Mouse (Mus musculus) cortical plate, adult 2 months (tissue): ENCODE results near the gene Ctf2. TPM values are rescaled to one million over a fixed set of nuclear protein-coding genes. Genes with fewer than 3 reads are reported as not detected.
A peak's percentile ranks its signal among the peaks of the same experiment; 100 is the strongest.

Source experiments
- H3K27ac ChIP-seq: fragments of 200-500 bp; 2 replicates; pipeline ENCODE4 v1.5.1; 2012; ENCODE audit warnings: low read length, control low read depth, inconsistent platforms; ENCODE audit not compliant: insufficient read depth
- H3K4me1 ChIP-seq: fragments of 200-500 bp; 2 replicates; pipeline ENCODE4 v1.6.1; 2011; ENCODE audit warnings: low read length; ENCODE audit not compliant: control insufficient read depth, insufficient read depth
- H3K4me3 ChIP-seq: fragments of 200-500 bp; 2 replicates; pipeline ENCODE4 v1.5.1; 2011; ENCODE audit warnings: mild to moderate bottlenecking, low read length, control low read depth; ENCODE audit not compliant: insufficient read depth
- CTCF ChIP-seq: fragments of 200-500 bp; IDR thresholded peaks from 2 replicates; pipeline ENCODE4 v1.5.1; 2011; ENCODE audit warnings: mild to moderate bottlenecking, control low read depth, low read length; ENCODE audit not compliant: insufficient read depth; ENCODE audit errors: extremely low read depth
- POLR2A ChIP-seq: fragments of 200-500 bp; IDR thresholded peaks from 2 replicates; pipeline ENCODE4 v1.6.1; 2011; ENCODE audit warnings: mild to moderate bottlenecking, low read length, control low read depth; ENCODE audit not compliant: insufficient read depth; ENCODE audit errors: extremely low read depth
- polyA plus RNA-seq: library from polyadenylated mRNA; depleted of rRNA; stranded (reverse); fragments of >200 nt; gene quantifications from 2 replicates; pipeline ENCODE4 v1.2.3, GENCODE M21; 2012

Gene Ctf2
- polyA plus RNA-seq, 1 experiment: not detected

DNA sequence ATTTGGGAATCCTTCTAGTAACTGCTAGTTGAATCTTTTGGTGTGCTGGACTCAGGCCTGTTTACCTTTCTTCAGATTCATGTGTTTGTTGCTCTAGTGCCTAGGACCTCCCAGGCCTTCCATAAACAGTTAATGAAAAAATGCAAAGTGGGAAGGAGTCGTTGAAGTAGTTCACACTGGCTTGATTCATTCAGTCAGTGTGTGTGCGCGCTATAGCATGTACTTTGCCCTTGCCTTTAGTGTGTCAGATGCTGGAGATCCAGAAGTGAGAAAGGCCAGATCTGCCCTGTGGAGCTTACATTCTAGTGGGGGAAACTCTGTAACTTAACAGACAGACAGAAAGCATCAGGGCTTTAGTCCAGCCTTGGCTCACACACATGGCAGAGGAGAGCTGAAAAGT is 28.5 kb upstream of the Ctf2 start:
- TF ChIP-seq POLR2A (no peak), CTCF (no peak)
- peaks cover 5% of the 10 kb centered on the region; the same call in 1 of the 2 replicates for H3K4me1 ChIP-seq
- no peak overlapping the region for H3K27ac ChIP-seq
- no peak overlapping the region for H3K4me3 ChIP-seq

DNA sequence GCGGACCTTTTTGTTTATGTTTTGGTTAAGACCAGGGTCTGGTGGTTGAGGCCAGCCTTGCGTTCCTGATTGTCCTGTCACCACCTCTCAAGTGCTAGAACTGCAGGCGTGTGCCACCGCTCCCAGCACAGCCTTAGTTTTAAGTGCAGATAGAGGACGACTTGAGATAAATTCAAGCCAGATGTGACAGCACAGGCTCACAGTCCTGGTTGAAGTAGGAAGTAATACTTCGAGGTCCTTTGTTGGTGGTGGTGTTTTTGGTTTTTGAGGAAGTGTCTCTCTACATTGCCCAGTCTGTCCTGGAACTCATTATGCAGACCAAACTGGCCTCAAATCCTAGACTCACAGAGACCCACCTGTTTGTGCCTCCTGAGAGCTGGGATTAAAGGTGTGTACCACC is 27.8 kb upstream of the Ctf2 start:
- Histone ChIP-seq H3K4me3 (no peak overlapping the region), H3K4me1 (peaks cover 5% of the 10 kb centered on the region; the same call in 1 of the 2 replicates), H3K27ac (no peak overlapping the region)
- no peak for TF ChIP-seq POLR2A
- no peak for TF ChIP-seq CTCF

DNA sequence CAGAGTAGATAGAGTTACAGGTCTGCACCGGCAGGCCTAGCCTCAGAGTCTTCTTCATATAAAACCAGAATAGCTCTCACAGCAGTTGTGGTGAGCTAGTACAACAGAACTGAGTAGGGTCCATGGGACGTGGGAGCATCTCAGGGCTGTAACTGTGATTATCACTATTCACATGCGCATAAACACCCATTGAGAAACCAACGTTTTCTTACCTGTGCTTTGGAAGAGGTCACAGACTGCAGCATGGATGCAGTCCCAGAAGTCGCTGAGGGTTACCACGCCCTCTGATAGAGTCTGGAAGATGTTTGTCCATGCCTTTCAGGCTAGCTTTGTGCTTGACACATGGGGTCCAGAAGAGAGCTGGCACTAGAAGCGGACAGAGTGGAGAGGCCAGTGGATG is 21.8 kb upstream of the Ctf2 start:
- Histone ChIP-seq H3K27ac (no peak overlapping the region), H3K4me1 (peaks cover 3% of the 10 kb centered on the region; the same call in 1 of the 2 replicates), H3K4me3 (no peak overlapping the region)
- TF ChIP-seq POLR2A: no peak
- TF ChIP-seq CTCF: no peak

DNA sequence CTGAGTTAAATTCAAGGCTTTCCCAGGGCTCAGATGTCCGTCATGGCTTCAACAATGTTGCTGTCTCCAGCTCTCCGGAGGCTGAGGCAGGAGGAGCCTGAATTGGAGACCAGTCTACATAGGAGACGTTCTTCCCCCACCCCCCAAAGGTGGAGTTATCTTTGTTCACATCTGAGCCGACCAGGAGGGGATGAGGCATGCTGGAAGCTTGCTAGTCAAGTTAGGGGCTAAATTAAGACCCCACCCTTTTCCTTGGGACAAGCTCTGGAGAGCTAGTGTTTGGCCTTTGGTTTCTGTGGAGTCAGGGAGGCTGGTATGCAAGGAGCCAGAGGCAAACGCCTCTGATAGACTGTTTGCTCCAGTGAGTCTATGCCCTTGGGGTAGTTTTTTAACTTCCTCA is 21.2 kb upstream of the Ctf2 start:
- Histone ChIP-seq H3K4me1 (peaks cover 3% of the 10 kb centered on the region; the same call in 1 of the 2 replicates), H3K27ac (no peak overlapping the region), H3K4me3 (no peak overlapping the region)
- no peak for TF ChIP-seq POLR2A
- TF ChIP-seq CTCF: no peak

DNA sequence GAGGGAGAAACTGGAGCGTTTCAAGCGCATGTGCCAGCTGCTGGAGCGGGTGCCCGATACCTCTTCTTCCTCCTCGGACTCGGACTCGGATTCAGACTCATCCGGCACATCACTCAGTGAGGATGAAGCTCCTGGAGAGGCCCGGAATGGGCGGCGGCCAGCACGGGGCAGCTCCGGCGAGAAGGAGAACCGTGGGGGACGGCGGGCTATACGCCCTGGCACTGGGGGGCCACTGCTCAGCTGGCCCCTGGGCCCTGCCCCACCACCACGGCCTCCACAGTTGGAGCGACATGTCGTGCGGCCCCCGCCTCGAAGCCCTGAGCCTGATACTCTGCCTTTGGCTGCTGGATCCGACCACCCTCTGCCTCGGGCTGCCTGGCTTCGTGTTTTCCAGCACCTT is 20.1 kb upstream of the Ctf2 start:
- Histone ChIP-seq H3K27ac (no peak overlapping the region), H3K4me3 (no peak overlapping the region)
- TF ChIP-seq POLR2A (no peak), CTCF (no peak)

DNA sequence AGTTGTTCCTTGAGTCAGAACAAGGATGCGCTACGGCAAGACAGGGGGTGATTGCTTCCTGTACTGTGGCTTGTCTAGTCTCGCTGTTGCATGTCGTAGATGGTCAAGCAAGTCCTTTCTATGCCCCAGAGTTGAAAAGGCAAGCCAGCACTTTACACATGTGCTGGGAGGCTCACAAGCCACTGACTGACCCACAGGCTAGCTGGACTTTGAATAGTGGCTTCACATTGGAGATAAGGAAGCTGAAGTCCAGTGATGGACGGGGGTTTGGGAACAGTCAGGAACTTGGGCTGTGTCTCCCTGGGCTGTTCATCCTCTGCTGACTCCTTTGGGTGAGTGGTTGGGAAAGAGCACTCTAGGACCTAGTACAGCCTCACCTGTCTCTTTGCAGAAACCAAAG is 19.7 kb upstream of the Ctf2 start:
- TF ChIP-seq CTCF (no peak), POLR2A (no peak)
- no peak overlapping the region for H3K4me3 ChIP-seq

More for the DNA sequence above, 20.1 kb upstream of the Ctf2 start:
- H3K4me1 ChIP-seq: peaks cover 3% of the 10 kb centered on the region; the same call in 1 of the 2 replicates

DNA sequence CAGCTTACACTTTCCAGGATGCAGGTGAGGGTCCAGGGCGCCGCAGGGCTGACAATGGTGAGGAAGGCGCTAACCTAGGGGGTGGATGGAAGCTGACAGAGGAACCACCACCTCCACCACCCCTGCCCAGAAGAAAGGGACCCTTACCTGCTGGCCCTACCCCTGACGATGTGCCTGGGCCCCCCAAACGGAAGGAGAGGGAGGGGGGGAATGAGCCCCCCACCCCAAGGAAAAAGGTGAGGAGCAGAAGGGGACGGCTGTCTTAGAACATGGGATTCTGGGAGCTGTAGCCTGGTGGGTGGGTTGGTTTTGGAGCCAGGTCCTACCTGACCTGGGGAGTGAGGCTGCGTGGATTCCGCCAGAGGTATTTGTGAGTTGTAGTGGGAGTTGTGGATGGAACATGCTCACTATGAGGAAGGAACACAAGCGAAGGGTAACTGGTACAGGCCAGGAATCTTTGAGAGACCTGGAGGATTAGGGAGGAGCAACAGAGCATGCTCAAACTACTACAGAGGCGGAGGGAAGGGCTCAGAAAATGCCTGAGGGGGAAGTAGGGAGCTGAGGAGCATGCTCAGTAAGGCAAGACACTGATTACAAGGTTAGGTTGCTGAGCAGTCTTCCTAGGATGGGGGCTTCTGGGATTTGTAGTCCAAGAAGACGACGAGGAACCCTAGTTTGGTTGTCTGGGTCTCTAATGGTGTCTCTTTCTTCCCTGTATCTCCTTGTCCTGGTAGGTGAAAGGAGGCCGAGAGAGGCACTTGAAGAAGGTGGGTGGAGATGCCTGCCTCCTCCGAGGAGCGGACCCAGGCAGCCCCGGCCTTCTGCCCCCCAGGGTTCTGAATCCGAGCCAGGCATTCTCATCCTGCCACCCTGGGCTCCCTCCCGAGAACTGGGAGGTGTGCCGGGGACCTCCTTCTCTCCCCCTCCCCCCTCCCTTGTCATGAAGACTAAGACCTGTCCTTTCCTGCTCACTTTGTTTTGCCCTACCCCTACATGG is 18.5 kb upstream of the Ctf2 start:
- Histone ChIP-seq H3K4me1 (no peaks in the 10 kb centered on the region), H3K4me3 (peak overlapping the region; percentile 14; the same call in 1 of the 2 replicates), H3K27ac (no peak overlapping the region)
- TF ChIP-seq POLR2A (peak; percentile 37; the same call in 1 of the 2 replicates), CTCF (no peak)

More for the DNA sequence above, 19.7 kb upstream of the Ctf2 start:
- peaks cover 3% of the 10 kb centered on the region; the same call in 1 of the 2 replicates for H3K4me1 ChIP-seq
- no peak overlapping the region for H3K27ac ChIP-seq

DNA sequence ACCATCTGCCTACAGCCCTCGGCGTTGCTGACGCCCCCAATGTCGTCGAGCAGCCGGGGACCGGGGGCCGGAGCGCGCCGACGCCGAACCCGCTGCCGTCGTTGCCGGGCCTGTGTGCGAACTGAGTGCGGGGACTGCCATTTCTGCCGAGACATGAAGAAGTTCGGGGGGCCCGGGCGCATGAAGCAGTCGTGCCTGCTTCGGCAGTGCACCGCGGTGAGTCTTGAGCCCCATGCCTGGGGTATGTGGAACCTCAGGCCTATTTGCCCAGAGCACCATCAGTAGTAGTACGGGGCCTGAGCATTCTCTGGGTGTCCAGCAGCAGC is 16.2 kb upstream of the Ctf2 start:
- Histone ChIP-seq H3K4me1 (no peaks in the 10 kb centered on the region), H3K27ac (no peak overlapping the region), H3K4me3 (no peak overlapping the region)
- TF ChIP-seq CTCF (no peak), POLR2A (no peak)

DNA sequence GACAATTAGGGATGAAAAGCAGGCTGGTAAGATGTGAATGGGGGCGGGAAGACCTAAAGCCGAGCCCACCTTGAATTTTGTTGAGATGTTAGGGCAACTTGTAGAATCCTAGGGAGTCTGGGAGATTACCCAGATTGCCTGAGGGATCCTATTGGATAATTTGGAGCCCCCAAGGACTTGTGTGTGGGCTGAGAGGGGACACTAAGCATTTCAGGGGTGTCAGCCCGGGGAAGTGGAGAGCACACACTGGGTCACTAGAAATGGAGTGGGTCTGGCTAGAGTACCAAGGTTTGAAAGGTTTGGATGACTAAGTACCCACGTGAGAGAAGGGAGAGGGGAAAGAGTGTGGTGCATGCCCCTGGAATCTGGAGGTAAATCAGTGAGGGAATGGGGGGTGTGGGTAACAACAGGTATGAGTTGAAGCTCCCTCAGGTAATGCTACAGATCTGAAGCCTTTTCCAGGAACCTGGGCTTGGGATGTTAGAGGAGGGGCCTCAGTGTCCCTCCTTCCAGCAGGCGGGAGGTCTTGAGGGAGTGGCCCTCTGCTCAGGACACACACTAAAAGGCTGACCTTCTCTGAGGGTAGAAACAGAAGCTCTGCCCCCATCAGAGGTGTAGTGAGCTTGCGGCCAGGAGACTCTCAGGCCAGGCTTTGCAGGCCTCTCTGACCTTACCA is 15.7 kb upstream of the Ctf2 start:
- Histone ChIP-seq H3K27ac (no peak overlapping the region), H3K4me3 (peak overlapping the region; percentile 32), H3K4me1 (no peaks in the 10 kb centered on the region)
- TF ChIP-seq POLR2A (no peak), CTCF (no peak)
